Mouse (Mus musculus): ENCODE results near the gene Gm20894.
"Not testable (repeated sequence)": the region's sequence is repeated elsewhere in the genome, so short reads cannot be mapped to it uniquely, and the experiment has no call there.

Gm20894 gene

GRCm38 (mm10) chrY:28271412-28271811, at the start of gene Gm20894:
Gm20894 (minus strand) TSS chrY:28271512.
- not testable (repeated sequence) for DNase-seq (ENCODE audit: low spot score in 2 of 2)
